Mouse (Mus musculus) kidney, postnatal 36 days (tissue): ENCODE results near the gene Zfp811.
A peak's percentile ranks its signal among the peaks of the same experiment; 100 is the strongest.
"Not testable (repeated sequence)": the region's sequence is repeated elsewhere in the genome, so short reads cannot be mapped to it uniquely, and the experiment has no call there.

Experiments used
- DNase-seq, 2 experiments: peaks; one replicate each; pipeline ENCODE4 v3.0.0; 2021 to 2022; ENCODE audit warnings: mixed read lengths in 2 of 2

Zfp811 gene

DNA sequence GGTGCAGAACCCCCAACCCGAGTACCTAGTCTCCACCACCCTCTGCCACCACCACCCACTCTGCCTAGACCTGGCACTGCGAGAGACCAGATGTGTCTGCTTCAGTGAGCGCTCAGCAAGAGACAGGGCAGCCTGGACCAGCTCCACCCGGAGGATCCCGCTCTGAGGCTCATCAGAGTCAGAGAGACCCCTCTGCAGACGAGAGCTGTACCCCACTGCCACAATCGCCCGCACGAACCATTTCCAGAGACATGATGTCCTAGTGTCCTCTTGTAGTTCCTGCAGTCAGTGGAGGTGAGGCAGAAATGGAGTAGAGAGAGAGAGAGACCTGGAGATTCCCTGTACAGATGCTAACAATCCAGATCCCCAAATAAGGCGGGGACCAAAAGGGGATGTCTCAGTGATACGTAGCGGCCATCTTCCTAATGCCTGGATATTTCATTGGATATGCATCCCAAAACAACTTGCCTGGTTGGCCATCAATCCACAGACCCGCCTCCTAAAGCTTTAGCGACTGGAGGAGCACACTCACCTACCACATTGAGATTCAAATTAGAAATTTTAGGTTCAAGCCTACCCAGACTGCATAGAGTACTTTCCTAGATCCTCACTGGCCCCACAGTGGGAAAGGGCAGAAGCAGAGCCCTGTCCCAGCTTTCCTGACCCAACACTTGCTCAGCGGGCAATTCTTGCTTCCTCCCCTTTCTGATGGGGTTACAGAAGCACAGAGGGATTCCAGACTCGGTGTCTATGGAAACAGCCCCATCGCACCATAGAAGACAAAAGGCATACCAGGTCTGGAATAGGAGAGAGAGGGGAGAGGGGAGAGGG is at the start of gene Zfp811:
Zfp811 (minus strand) TSS at position 388 of the 831 bp plus-strand sequence.
- DNase-seq, result peak; percentile 5 to 15

DNA sequence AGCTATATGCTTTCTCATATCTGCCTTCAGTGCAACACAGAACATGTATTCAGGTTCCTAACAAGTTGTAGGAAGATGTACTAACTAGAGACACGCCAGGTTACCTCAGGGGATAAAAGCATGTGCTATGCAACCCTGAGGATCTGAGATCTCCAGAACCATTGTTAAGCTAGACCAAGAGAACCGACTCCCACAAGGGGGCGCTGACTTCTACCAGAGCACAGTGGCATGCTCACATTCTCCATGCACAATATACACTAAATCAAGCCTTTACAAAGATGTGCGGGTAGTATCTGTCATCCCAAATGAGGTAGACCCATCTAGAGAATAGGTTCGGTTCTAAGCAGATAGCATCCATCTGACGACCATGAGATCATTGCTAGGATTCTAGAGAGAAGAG is 47.0 kb upstream of the Zfp811 start:
- not testable (repeated sequence) for DNase-seq

DNA sequence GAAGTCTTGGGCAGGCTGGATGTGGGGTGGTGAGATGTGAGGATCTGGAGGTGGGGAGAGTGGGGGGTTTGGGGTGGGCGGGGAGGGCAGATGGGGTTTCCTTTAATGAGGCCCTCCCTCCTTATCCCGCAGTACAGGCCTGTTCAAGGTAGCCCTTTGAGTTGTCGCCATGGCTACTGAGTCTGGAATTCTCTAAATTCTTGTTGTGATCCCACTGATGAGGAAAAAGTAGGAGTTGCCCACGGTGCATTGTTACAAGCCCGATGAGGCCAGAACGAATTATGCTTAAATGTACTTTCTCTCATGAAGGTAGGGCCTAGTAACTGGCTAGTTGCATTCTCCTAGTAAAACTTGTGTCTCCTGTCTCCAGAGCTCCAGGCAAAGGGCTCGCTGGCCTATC is 41.9 kb upstream of the Zfp811 start:
- DNase-seq, result no peak

DNA sequence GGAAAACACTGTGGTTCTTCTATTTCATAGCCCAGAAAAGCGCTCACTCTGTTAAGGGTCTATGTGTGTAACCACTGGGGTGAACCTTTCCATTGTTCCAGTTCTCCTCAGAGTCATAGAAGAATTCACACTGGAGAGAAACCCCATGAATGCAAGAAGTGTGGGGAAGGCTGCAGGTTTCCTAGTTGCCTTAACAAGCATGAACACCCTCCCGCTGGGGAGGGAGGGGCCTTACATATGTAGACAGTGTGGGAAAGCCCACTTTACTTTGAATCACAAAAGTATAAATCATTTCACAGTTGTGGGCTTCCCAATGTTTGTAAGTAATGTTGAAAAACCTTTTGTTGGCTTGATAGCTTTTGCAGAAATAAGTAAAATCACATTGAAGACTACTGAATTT is 31.7 kb upstream of the Zfp811 start:
- no peak for DNase-seq

DNA sequence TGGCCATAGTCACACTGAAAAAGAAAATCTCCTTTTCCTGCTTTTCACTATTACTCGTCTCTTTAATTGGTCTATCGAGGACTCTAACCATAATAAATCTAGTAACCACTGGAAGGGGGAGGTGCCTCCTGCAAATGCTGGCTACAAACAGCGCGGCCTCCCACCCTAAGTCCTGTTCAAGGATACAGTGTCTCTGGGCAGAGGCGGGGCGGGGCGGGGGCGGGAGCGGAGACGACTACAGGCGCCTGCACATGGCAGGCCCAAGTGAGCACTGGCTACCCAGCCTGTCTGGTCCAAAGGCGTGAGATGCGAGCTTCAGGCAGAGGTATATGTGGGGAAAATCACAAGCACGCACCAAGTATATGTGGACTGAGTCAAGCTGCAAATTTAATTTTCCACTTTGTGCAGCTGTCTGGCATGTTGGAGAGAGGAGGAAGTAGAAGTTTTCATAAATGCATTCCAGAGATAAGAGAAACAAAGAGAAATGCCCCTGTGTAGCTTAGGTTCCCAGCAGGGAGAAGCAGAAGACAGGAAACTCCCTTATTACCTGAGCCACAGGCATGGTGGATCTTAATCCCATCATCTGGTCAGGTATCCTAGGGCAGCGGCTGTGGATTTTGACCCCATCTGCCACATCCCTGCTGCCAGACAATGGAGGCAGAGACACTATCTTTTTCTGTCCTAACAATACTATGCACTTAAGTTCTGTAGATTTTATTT is 29.5 kb upstream of the Zfp811 start:
- DNase-seq, result peak; percentile 4 to 13

DNA sequence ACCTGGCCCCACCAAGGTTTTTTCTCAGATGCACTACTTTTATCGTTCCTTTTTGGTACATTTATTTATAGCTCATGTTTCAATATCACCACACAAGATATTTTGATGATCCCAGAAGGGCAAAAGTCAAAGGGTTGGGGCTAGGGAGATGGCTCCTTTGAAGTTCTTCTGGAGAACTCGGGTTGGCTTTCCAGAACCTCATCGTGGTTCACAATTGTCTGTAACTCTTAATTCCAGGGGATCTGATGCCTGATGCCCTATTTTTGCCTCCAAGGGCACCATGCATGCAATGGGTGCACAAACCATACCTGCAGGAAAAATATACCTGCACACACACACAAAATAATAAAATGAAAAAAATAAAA is 20.7 kb upstream of the Zfp811 start:
- no peak for DNase-seq

DNA sequence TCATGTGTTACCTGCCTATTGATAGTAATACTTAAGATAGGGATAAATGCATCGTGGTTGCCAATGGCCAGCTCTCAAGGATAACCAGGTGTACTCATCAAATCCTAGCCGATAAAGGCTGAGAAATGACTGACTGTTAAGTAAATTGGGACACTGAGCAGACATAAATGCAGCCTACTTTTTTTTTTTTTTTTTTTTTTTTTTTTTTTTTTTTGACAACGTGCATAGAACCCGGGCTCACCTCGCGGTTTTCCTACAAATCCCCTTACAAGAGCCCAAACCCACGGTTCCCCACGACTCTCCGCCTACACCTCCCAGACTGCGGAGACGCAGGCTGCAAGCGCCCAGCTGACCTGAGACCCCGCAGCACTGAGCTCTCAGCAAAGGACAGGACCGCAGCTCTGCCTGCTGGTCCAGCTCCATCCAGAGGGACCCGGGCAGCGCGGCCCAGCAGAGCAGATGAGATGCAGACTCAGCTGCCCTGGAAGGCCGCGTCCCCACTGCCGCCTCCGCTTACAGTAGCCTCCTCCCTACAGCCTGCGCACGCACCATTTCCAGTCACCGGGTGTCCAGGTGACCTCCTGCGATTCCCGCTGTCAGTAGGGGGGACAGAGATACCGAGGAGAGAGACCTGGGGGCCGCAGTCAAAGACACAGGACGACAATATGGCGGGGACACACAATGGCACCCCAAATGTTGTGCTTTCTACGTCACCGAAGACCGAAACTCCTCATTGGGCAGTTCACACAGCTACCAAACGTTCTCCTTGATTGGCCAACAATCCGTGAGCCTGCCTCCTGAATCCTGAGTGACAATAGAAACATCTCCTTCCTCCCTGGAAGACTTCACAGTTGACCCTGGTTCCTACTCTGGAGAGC is 20.0 kb upstream of the Zfp811 start, which contains the start of gene Zfp799:
Zfp799 (minus strand) TSS at position 722 of the 878 bp plus-strand sequence.
- DNase-seq, result peak; percentile 80 to 87

DNA sequence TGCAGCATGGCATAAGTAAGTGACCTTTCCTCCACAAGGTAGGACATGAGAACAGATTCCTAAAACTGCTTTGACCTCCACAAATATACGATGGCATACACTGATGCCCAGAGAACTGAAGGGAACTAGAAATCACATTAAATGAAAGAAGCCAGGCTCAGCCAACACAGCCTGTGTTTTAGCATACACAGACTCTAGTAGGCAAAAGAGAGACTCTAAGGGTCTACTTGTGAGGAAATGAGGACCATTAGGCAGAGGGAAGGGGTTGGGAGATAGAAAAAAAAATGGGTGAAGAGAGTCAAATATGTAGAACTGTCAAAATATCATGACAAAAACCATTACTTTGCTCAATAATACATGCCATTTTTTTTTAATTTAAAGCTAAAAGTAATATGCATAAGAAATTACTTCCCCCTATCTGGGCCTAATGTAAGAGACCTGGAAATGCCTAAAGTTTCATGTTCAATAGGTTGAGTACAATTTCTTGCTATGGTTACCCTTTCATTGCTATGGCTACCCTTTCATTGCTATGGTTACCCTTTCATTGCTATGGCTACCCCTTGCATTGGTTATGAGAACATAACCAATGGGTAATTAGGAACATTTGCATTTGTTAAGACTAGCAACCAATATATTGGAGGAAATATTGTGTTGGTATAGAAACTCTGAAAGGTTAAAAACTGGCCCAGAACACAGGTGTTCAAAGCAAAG is 6.5 kb upstream of the Zfp811 start:
- DNase-seq, result no peak

DNA sequence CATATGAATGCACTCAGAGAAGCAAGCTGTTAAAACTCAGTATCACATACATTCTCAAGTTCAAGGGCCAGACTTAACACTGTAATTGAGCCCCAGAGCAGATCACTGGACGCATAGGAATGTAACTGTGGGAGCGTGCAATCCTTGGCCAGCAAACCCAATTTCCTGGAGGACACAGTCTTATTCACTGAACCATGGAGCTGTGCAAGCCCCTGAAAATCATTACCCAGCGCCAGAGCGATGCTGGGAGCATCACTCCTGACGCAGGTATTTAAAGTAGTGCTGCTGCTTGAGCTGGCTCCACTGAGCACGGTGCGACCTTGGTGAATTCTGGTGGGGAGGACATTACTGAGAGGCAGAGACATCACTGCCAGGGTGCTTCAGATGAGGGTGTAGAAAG is 4.4 kb upstream of the Zfp811 start:
- DNase-seq, result peak; percentile 62 to 67

DNA sequence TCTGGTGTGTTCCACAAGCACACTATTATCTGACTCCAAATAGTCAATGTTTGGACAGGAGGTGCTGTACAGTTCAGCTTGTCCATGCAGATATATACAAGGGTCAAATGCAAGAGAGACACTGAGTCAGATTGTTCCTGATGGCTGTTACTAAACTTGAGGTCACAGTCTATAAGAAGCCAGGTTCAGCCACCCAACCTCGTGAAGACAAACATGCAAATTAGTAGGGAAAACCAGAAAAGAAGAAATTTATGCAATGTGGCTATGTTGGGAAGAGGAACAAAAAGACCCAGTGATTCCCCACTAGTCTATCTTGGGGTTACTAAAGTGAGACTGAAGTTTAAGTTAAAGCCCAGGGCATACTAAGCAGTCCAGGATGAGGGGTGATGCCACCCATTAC is 917 bp upstream of the Zfp811 start:
- DNase-seq, result no peak

DNA sequence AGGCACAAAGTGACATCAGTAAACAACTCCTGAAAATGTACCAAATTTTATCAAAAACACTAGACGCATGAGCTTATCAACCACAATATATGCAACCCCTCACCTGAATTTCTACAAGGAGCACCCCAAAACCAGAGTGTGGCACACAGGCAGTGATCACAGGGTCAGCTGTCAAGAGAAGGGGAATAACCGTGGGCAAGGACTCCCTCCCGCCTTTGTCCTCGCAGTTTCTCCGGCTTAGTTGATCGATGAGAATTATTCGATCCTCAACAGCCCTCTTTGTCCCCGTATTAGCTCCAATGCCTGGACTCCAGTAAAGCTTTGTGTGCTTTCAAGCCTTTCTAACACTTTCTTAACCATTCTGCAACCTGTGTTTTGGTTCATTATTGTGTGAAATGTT is 810 bp downstream of the Zfp811 start:
- DNase-seq, result no peak

DNA sequence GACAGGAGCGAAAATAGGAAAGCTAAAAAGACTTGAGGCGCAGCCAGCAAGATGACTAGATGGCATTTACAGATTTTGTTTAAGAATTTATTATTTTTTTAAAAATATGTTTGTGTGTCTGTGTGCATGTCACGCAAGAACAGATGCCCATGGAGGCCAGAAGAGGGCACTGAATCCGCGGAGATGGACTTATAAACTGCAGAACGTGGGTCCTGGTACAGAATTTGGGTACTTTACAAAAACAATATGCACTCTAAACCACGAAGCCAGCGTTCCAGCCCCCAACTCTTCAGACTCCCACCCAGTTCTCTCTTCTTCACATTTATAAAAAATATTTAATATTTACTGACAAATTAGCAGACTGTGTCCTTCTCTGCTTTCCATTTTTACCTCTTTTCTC is 20.5 kb downstream of the Zfp811 start:
- no peak for DNase-seq

DNA sequence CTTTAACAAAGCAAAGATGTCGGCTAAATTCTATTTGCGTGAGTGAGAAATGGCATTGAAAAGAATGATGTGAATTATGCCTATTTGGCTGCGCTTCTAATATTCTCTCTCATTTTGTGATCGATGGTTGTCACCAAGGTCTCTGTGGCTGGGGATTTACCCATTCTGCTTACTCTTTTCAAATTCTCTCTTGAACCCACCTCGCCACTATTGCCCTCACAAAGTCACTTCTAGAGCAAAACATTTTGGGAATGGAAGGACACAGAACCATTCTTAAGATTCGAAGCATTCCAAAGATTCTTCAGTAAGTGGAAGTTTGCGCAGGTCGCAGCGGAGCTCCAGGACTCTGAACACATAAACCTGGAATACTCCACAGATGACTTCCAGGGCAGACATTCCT is 21.2 kb downstream of the Zfp811 start:
- DNase-seq, result no peak

DNA sequence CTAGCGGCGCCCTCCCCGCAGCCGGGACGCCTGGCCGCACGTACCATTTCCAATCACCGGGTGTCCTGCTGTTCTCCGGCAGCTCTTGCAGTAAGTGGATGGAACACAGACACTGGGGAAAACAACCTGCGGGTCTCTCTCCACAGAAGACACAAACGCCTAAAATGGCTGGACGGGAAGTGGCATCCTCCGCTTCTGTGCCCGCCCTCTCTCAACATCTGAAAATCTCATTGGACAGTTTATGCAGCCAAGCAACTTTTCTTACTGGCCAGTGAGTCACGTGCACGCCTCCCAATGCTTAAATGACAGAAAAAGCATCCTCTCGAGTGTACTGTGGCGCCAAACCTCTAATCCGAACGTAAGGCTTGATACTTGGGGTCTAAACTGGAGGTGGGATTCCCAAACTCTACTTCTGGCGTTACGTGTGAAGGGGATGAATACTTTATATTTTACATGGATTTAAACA is 21.6 kb downstream of the Zfp811 start, which contains the start of gene Zfp871:
Zfp871 (minus strand) TSS at position 194 of the 466 bp plus-strand sequence.
- DNase-seq, result peak; percentile 91 to 95

DNA sequence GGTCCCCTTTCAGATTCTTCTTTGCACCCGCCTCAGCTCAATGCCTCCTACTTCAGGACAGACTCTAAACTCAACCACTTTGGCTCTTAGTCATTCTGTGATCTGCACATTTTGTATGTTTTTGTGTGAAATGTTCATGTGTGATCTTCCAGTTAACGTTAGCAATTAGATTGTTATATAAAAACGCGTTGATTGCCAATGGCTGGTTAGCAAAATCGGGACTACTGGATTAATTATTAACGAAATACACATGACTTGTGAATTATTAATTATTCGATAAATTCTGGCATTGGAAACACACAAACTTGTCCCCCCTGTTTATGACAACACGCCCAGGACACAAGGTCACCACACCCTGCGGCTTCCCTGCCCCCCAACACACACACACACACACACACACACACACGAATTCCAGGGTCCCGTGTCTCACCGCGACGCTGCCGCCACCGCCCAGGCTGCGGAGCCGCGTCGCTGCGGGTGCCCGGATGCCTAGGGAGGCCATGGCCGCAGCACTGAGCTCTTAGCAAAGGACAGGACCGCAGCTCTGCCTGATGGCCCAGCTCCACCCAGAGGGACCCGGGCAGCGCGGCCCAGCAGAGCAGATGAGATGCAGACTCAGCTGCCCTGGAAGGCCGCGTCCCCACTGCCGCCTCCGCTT is 22.2 kb downstream of the Zfp811 start:
- peak; percentile 66 to 69 for DNase-seq

DNA sequence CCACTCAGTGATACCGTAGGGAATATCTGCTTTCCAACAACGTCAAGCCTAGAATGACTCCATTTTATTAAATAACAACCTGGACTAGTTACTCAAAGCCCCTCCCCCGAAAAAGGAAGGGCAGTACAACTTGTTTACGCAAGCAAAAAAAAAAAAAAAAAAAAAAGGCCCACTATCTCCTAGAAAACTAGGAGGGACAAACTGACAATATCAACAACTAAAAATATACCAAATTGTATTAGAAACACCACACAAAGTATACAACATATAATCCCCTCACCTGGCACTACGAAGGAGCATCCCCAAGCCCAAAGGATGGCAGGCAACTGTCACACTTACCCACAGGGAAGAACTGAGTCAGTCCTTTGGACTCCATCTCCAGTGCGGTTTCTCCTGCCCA is 22.8 kb downstream of the Zfp811 start:
- DNase-seq, result peak; percentile 16 to 37

DNA sequence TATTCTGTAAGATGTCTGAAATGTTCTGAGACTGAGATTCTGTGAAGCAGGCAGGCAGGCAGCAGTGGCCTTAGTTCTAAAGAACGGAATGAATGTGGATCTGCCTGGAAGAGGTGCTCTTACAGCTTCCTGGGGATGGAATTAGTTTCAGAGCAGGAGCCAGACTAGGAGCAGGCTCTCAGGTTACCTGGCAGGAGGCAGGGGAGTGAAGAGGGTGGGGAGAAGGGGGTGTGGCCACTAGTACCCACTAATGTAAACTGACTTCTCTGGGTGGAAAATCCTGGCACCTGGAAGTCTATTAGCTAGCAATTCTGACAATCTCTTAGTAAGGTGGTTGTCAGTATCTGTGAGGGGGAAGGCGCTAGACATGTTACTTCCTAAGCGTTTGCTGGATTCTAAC is 24.1 kb downstream of the Zfp811 start:
- DNase-seq, result peak; percentile 18 to 23

DNA sequence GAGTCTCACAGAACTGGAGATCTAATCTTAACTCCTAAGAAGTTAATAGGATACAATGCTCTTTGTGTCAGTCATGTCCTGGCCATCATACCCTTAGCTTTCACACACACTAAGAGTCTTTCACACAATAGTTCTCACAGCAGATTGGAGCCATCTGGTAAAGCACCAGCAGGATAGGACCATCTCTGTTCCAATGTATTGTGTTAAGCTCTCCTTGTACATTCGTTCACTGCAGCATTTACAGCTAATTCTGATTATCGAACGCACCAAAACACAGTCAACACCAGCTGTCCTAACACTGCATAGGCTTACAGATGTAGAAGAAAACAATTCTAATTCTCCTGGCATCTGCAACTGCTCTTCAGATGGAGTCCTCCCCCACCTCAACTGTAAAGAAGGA is 32.2 kb downstream of the Zfp811 start:
- DNase-seq, result no peak

DNA sequence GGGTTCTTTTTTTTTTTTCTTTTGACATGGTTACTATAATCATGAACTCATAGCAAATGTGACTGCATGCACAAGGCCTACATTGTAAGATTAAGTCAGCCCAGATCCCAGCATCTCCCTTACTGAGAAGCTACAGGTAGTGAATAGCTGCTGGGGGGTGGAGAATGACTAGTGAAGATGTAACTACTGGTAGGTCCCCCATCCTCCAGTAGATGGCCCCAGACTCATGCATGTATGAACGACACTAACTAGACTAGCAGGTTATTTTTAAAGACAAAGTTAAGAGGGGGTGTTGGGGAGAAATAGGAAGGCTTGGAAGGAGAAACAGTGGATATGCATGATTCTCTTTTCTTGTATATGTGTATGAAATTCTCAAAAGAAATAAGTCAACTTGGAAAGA is 38.5 kb downstream of the Zfp811 start:
- peak; percentile 24 to 53 for DNase-seq

DNA sequence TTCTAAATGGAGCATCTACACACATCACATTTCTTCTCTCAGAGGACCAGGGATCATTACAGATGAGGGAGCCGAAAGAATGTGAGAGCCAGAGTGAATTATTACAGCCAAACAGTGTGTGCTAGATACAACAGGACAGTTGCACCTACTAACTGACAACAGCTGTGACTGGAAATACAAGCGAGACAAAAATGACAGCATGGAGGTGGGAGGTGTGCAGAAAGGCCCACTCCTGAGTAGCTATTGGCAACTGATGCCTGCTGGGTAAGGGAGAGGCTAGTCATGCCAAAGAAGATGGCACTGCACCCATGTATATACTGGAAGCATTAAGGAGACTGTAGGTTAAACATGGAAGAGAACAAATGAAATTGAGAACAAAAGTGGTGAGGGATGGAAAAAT is 43.3 kb downstream of the Zfp811 start:
- DNase-seq, result no peak

DNA sequence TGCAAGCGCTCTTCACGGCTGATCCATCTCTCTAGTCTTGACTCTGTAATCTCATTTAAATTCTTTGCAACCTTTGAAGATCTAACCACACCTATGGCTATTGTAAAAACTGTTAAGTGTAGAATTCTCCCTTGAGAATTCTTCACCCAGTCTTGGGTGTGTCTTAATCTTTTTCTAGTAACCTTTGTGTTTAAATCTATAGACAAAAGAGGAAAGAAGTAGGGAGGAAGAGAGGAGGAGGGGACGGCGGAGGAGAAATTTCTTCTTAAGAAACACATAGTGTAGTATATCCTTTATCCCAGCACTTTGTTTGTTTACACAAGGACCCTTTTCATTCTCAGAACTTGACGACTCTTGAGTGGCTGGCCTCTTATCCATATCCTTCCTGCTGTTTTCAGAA is 52.4 kb downstream of the Zfp811 start:
- DNase-seq, result no peak

DNA sequence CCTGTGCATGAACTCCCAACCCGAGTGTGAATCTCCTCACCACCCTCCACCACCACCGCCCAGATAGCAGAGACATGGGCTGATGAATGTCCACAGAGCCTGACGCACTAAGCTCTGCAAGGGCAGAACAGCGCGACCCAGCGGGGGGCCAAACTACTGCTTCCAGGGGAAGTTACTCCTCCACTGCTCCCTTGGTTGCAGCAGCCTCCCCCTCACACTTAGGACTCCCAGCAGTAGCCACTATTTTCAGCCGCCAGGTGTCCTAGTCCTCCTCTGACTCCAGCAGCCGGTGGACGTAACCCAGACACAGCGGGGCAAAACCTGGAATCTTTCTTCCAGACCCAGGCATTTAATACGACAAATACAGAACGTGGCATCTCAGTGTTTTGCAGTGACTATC is 56.1 kb downstream of the Zfp811 start:
- peak; percentile 18 to 67 for DNase-seq
